Mouse (Mus musculus) brain, embryonic 14.5 days (tissue): ENCODE data around the gene Ten1. TPM values are rescaled to one million over a fixed set of nuclear protein-coding genes. Genes with fewer than 3 reads are reported as not detected.

Experiments used
- DNase-seq: peaks from one replicate; pipeline ENCODE4 v3.0.0-alpha.2; 2011; ENCODE audit warnings: low read depth
- CTCF ChIP-seq: fragments of 200-500 bp; IDR thresholded peaks from 2 replicates; pipeline ENCODE4 v1.5.1; 2012; ENCODE audit warnings: inconsistent platforms, mild to moderate bottlenecking, moderate library complexity, borderline replicate concordance; ENCODE audit not compliant: insufficient read depth, insufficient read length; ENCODE audit errors: extremely low read depth
- POLR2A ChIP-seq: fragments of 200-500 bp; IDR thresholded peaks from 2 replicates; pipeline ENCODE4 v1.6.1; 2012; ENCODE audit warnings: mild to moderate bottlenecking, inconsistent platforms, borderline replicate concordance; ENCODE audit not compliant: poor library complexity, insufficient read depth, insufficient read length, severe bottlenecking; ENCODE audit errors: extremely low read depth
- polyA plus RNA-seq: library from polyadenylated mRNA; depleted of rRNA; stranded (reverse); fragments of >200 nt; gene quantifications from 2 replicates; pipeline ENCODE4 v1.2.3, GENCODE M21; 2012

Ten1 gene
- polyA plus RNA-seq, 1 experiment, result 55.6 TPM

- TF ChIP-seq CTCF (no peak), POLR2A (no peak)
Observed at GRCm38 (mm10) chr11:116203150-116203549, 4.5 kb downstream of the Ten1 start.

GRCm38 (mm10) chr11:116206678-116207077, 8.0 kb downstream of the Ten1 start:
- TF ChIP-seq POLR2A, result no peak
- TF ChIP-seq CTCF, result no peak
- no peak for DNase-seq

More at GRCm38 (mm10) chr11:116203150-116203549, 4.5 kb downstream of the Ten1 start:
- DNase-seq, result no peak

GRCm38 (mm10) chr11:116208660-116209059, 10.0 kb downstream of the Ten1 start:
- no peak for DNase-seq
- no peak for TF ChIP-seq CTCF
- no peak for TF ChIP-seq POLR2A

- TF ChIP-seq POLR2A, result no peak
- no peak for DNase-seq
Observed at GRCm38 (mm10) chr11:116209257-116209656, 10.6 kb downstream of the Ten1 start.

GRCm38 (mm10) chr11:116210696-116211095, 12.0 kb downstream of the Ten1 start:
- no peak for TF ChIP-seq POLR2A
- no peak for TF ChIP-seq CTCF
- no peak for DNase-seq

DNA sequence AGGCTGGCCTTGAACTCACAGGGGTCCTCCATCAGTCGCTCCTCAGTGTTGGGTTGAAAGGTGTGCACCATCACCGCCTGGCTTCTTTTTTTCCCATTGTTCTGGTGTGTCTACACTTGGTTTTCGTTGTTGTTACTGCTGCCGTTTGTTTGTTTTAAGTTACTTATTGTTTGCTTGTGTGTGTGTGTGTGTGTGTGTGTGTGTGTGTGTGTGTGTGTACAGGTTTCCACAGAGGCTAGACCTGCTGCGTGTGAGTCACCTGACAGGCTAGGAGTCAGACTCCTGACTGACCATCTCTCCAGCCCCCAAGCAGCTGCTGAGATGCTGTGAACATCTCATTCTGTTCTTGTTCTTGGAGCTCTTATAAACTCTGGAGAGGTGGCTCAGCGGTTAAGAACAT, 14.2 kb downstream of the Ten1 start:
- TF ChIP-seq POLR2A (no peak), CTCF (no peak)
- no peak for DNase-seq

DNA sequence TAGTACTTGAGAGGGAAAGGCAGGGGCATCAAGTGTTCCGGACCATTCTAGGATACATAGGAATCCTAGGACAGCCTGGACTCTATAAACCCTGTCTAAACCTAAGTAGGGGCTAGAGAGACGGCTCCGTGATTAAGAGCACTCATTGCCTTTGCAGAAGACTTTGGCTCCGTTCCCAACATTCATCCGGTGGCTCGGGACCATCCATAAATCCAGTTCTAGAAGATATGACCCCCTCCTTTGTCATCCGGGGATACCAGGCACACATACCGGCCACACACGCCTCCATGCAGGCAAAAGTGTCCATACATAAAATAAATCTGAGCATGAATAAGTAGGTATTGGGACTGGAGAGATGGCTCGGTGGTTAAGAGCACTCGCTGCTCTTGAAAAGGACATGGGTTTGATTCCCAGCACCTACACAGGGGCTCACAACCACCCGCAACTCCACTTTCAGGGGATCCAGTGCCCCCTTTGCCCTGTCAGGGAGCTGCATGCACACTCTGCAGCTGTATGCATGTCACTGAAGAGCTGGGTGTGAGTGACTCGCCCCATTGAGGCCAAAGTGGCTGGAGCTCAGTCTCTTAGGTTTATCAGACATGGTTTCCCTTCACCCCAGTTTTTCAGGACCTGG, 15.3 kb downstream of the Ten1 start:
- TF ChIP-seq POLR2A, result no peak
- TF ChIP-seq CTCF, result no peak
- no peak for DNase-seq

GRCm38 (mm10) chr11:116215181-116215580, 16.5 kb downstream of the Ten1 start:
- TF ChIP-seq CTCF (peak; percentile 32; the same call in 1 of the 2 replicates), POLR2A (no peak)
- DNase-seq, result no peak

DNA sequence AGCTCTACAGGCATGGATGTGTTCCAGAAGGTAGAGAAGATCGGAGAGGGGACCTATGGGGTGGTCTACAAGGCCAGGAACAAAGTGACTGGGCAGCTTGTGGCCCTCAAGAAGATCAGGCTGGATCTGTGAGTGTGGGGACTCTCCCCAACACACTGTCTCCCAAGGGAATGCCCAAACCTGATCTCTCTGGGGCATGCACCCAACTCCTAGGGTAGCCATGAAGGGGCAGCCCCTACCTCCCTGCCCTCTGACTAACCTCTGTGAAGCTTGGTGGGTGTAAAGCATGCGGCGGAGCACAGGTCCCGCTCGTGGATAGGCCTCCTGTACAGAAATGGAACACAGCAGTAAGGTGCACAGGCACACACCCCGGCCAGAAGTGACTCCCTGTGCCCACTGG, 17.3 kb downstream of the Ten1 start:
- no peak for DNase-seq
- TF ChIP-seq CTCF (no peak), POLR2A (no peak)

GRCm38 (mm10) chr11:116216549-116216948, 17.9 kb downstream of the Ten1 start:
- no peak for TF ChIP-seq POLR2A
- TF ChIP-seq CTCF, result no peak
- DNase-seq, result no peak

GRCm38 (mm10) chr11:116218263-116218662, 19.6 kb downstream of the Ten1 start:
- no peak for TF ChIP-seq POLR2A
- no peak for TF ChIP-seq CTCF
- no peak for DNase-seq

DNA sequence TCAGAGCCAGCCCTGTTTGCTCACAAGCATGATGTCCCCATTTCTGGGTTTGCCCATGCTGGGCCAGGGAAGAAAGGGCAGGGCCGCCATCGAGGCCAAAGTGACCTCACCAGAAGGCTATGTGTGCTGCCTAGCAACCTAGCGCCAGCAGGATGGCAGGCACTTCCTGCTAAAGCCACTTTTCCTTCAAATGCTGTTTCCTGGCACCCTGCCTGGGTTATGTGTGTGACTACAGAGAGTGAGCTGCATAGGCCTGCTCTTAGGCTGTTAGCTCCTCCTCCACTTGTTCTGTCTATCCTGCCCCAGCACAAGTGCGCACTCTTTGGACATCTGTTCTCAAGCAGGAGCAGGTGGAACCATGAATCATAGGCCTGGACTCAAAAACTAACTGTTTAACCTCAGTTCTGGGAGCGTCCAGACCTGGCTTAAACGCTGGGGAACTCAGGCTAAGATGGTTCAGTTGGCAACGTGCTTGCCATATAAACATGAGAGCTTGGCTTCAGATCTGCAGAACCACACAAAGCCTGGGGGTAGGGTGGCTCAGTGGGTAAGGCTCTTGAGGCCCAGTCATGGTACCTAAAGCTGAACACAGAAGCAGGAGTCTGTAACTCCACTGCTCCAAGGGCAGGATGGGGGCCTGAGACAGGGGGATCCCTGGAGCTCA, 20.2 kb downstream of the Ten1 start:
- DNase-seq, result peak; percentile 95
- TF ChIP-seq CTCF (no peak), POLR2A (no peak)

GRCm38 (mm10) chr11:116219885-116220284, 21.2 kb downstream of the Ten1 start:
- DNase-seq, result peak; percentile 71
- no peak for TF ChIP-seq POLR2A
- peak; percentile 75 for TF ChIP-seq CTCF
